Mouse (Mus musculus): ENCODE data around the gene Srgap1. TPM values are rescaled to one million over a fixed set of nuclear protein-coding genes. Genes with fewer than 3 reads are reported as not detected.

The Srgap1 gene
- total and polyA plus RNA-seq, 3 experiments = 0.22 TPM; not detected in 2

DNA sequence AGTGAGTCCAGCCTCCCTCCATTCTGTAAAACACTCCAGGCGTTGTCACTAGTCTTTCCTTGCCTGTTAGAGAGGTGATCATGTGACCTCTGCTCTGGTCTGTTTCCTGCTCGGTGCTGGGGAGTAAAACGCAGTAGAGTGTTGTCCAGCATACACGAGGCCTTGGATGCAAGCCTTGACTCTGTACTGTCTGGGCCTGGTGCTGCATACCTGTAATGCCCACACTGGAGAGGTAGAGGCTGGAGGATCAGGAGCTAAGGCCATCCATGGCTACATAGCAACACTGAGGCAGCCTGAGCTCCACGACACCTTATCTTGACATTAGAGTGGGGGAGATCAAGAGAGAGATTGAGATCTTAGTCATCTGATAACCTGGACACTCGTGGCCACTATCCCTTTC is 44.2 kb downstream of the Srgap1 start:
- no peak overlapping the region for H3K4me3 ChIP-seq (ENCODE audit: low read depth, low read length)
- no peaks in the 10 kb centered on the region for H3K27me3 ChIP-seq (ENCODE audit: insufficient read depth, low read length)
- ATAC-seq (ENCODE audit: extremely low read depth, insufficient number of reproducible peaks, low FRiP score, poor library complexity, severe bottlenecking) (no peak), DNase-seq (ENCODE audit: low spot score) (no peak)
- H3K4me1 ChIP-seq (ENCODE audit: insufficient read depth, low read depth, low read length) = no peaks in the 10 kb centered on the region
- no peak for TF ChIP-seq GATA1 (IDR thresholded peaks at IDR 0.05; ENCODE audit: borderline replicate concordance, low read length)
- TF ChIP-seq POLR2AphosphoS5 (IDR thresholded peaks at IDR 0.05; ENCODE audit: insufficient replicate concordance, low read depth, low read length) = no peak
- TF ChIP-seq GATA2 (IDR thresholded peaks at IDR 0.05; ENCODE audit: borderline replicate concordance, low read depth, low read length) = no peak
- TF ChIP-seq CTCF (IDR thresholded peaks at IDR 0.05; ENCODE audit: low read depth, low read length) = no peak
- TF ChIP-seq TAL1 (conservative IDR thresholded peaks at IDR 0.05; ENCODE audit: low read depth, low read length) = no peak
- H3K9me3 ChIP-seq (replicated peaks) = peaks cover 66% of the 10 kb centered on the region
- no peaks in the 10 kb centered on the region for H3K36me3 ChIP-seq (replicated peaks)

DNA sequence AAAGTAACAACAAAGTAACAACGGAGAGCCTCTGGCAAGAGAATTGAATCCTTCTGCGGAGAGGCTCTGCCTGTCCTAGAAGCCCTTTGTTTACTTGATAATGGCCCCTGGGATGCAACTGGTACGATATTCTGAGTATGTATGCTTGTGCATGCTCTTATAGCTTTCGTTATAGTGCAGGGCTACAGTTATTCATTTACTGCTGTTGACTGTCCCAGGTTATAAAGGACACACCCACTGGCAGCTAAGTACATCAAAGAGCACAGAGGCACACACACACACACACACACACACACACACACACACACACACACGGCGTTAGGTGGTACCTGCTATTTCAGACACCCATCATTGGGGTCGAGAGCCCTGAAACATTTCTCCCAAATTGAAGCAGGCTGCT is 48.3 kb downstream of the Srgap1 start:
- peaks cover 57% of the 10 kb centered on the region for H3K9me3 ChIP-seq (replicated peaks)
- H3K4me1 ChIP-seq (ENCODE audit: insufficient read depth, low read depth, low read length) = no peaks in the 10 kb centered on the region
- no peak overlapping the region for H3K4me3 ChIP-seq (ENCODE audit: low read depth, low read length)
- ATAC-seq (ENCODE audit: extremely low read depth, insufficient number of reproducible peaks, low FRiP score, poor library complexity, severe bottlenecking) (no peak), DNase-seq (ENCODE audit: low spot score) (no peak)
- no peak for TF ChIP-seq CTCF (IDR thresholded peaks at IDR 0.05; ENCODE audit: low read depth, low read length)
- no peak for TF ChIP-seq POLR2AphosphoS5 (IDR thresholded peaks at IDR 0.05; ENCODE audit: insufficient replicate concordance, low read depth, low read length)
- no peak for TF ChIP-seq TAL1 (conservative IDR thresholded peaks at IDR 0.05; ENCODE audit: low read depth, low read length)
- no peak for TF ChIP-seq GATA2 (IDR thresholded peaks at IDR 0.05; ENCODE audit: borderline replicate concordance, low read depth, low read length)
- no peak for TF ChIP-seq GATA1 (IDR thresholded peaks at IDR 0.05; ENCODE audit: borderline replicate concordance, low read length)
- no peaks in the 10 kb centered on the region for H3K27me3 ChIP-seq (ENCODE audit: insufficient read depth, low read length)
- H3K36me3 ChIP-seq (replicated peaks) = no peaks in the 10 kb centered on the region

DNA sequence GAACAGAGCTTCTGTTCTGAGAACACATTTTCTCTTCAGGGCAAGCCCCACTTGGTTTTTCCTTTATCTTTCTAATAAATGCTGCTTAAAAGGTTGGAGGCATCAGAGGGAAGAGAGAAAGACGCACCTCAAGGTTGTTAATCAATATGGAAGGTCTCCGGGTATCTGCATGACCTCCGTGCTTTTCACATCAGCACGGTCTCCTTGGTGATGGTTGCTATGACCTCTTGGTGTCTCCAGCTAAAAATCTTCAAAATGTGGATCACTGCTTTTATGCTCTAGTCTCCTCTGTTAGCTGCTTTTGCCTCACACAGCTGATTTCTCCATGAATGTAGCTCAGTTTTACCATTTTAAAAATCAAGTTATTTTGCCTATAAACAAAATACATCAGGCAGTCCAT is 50.6 kb downstream of the Srgap1 start:
- Histone ChIP-seq H3K4me1 (ENCODE audit: insufficient read depth, low read depth, low read length) (no peaks in the 10 kb centered on the region), H3K27me3 (ENCODE audit: insufficient read depth, low read length) (no peaks in the 10 kb centered on the region), H3K36me3 (replicated peaks) (no peaks in the 10 kb centered on the region), H3K9me3 (replicated peaks) (peaks cover 55% of the 10 kb centered on the region), H3K4me3 (ENCODE audit: low read depth, low read length) (no peak overlapping the region)
- TF ChIP-seq GATA1 (IDR thresholded peaks at IDR 0.05; ENCODE audit: borderline replicate concordance, low read length) (no peak), TAL1 (conservative IDR thresholded peaks at IDR 0.05; ENCODE audit: low read depth, low read length) (no peak), CTCF (IDR thresholded peaks at IDR 0.05; ENCODE audit: low read depth, low read length) (no peak), GATA2 (IDR thresholded peaks at IDR 0.05; ENCODE audit: borderline replicate concordance, low read depth, low read length) (no peak), POLR2AphosphoS5 (IDR thresholded peaks at IDR 0.05; ENCODE audit: insufficient replicate concordance, low read depth, low read length) (no peak)
- ATAC-seq (ENCODE audit: extremely low read depth, insufficient number of reproducible peaks, low FRiP score, poor library complexity, severe bottlenecking) (no peak), DNase-seq (ENCODE audit: low spot score) (no peak)

DNA sequence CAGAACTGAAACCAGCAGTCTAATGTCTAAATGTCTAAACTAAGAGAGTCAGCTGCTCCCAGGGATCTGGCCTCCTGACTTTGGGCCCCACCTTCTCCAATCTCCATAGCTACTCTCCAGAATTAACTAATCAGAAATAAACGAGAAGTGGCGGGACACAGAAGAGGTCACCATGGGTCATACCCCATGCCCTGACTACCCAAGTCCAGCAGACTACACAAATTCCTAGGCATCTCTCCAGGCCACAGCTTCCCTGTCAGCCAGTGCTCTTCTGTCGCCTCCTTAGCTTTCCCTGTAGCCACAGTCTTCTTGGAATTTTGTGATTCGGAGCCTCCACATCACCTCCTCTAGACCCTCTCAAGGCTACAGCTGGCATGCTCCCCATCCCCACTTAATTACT is 51.7 kb downstream of the Srgap1 start:
- peaks cover 53% of the 10 kb centered on the region for H3K9me3 ChIP-seq (replicated peaks)
- ATAC-seq (ENCODE audit: extremely low read depth, insufficient number of reproducible peaks, low FRiP score, poor library complexity, severe bottlenecking) (no peak), DNase-seq (ENCODE audit: low spot score) (no peak)
- no peaks in the 10 kb centered on the region for H3K27me3 ChIP-seq (ENCODE audit: insufficient read depth, low read length)
- TF ChIP-seq GATA1 (IDR thresholded peaks at IDR 0.05; ENCODE audit: borderline replicate concordance, low read length) (no peak), POLR2AphosphoS5 (IDR thresholded peaks at IDR 0.05; ENCODE audit: insufficient replicate concordance, low read depth, low read length) (no peak), TAL1 (conservative IDR thresholded peaks at IDR 0.05; ENCODE audit: low read depth, low read length) (no peak), GATA2 (IDR thresholded peaks at IDR 0.05; ENCODE audit: borderline replicate concordance, low read depth, low read length) (no peak), CTCF (IDR thresholded peaks at IDR 0.05; ENCODE audit: low read depth, low read length) (no peak)
- no peaks in the 10 kb centered on the region for H3K36me3 ChIP-seq (replicated peaks)
- H3K4me3 ChIP-seq (ENCODE audit: low read depth, low read length) = no peak overlapping the region
- no peaks in the 10 kb centered on the region for H3K4me1 ChIP-seq (ENCODE audit: insufficient read depth, low read depth, low read length)

DNA sequence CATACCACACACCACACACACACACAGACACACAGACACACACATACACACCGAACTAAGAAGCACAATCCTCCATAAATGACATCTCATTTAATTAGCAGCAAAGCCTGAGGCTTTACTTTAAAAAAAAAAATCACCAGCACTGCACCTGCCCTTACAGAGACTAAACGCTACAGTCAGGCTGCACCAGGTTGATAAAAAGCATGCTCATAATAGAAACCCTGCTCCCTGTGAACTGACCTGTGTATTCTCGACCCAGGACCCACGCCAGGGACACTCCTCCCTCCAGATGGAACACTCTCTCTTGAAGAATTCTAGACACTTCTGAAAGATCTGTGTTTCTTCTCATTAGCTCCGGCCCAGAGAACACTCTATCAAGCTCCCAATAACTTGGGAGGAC is 52.5 kb downstream of the Srgap1 start:
- Histone ChIP-seq H3K9me3 (replicated peaks) (peaks cover 46% of the 10 kb centered on the region), H3K27me3 (ENCODE audit: insufficient read depth, low read length) (no peaks in the 10 kb centered on the region), H3K4me3 (ENCODE audit: low read depth, low read length) (no peak overlapping the region), H3K36me3 (replicated peaks) (no peaks in the 10 kb centered on the region), H3K4me1 (ENCODE audit: insufficient read depth, low read depth, low read length) (no peaks in the 10 kb centered on the region)
- ATAC-seq (ENCODE audit: extremely low read depth, insufficient number of reproducible peaks, low FRiP score, poor library complexity, severe bottlenecking) (no peak), DNase-seq (ENCODE audit: low spot score) (no peak)
- TF ChIP-seq GATA1 (IDR thresholded peaks at IDR 0.05; ENCODE audit: borderline replicate concordance, low read length) (no peak), GATA2 (IDR thresholded peaks at IDR 0.05; ENCODE audit: borderline replicate concordance, low read depth, low read length) (no peak), POLR2AphosphoS5 (IDR thresholded peaks at IDR 0.05; ENCODE audit: insufficient replicate concordance, low read depth, low read length) (no peak), TAL1 (conservative IDR thresholded peaks at IDR 0.05; ENCODE audit: low read depth, low read length) (no peak), CTCF (IDR thresholded peaks at IDR 0.05; ENCODE audit: low read depth, low read length) (no peak)

DNA sequence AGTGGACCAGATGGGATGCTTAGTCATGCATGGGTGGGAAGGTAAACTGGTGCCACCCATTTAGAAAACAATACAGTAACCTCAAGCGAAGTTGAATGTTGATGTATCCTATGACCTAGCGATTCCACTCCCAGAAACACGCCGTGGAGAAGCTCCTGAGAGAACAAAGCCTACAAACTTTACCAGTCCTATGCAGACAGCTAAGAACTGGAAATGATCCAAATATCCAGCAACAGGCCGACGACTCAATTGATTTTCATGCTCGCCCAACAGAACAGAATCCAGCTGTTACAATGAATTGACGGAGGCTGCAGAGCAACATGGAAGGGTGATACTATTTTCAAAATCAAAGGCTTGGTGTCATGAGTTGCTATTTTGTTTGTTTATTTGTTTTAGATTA is 54.5 kb downstream of the Srgap1 start:
- ATAC-seq (ENCODE audit: extremely low read depth, insufficient number of reproducible peaks, low FRiP score, poor library complexity, severe bottlenecking) = no peak
- no peak for TF ChIP-seq TAL1 (conservative IDR thresholded peaks at IDR 0.05; ENCODE audit: low read depth, low read length)
- no peak for TF ChIP-seq POLR2AphosphoS5 (IDR thresholded peaks at IDR 0.05; ENCODE audit: insufficient replicate concordance, low read depth, low read length)
- TF ChIP-seq GATA1 (IDR thresholded peaks at IDR 0.05; ENCODE audit: borderline replicate concordance, low read length) = no peak
- no peak for TF ChIP-seq GATA2 (IDR thresholded peaks at IDR 0.05; ENCODE audit: borderline replicate concordance, low read depth, low read length)
- no peak for TF ChIP-seq CTCF (IDR thresholded peaks at IDR 0.05; ENCODE audit: low read depth, low read length)
- H3K4me1 ChIP-seq (ENCODE audit: insufficient read depth, low read depth, low read length) = no peaks in the 10 kb centered on the region

More for the DNA sequence above, 54.5 kb downstream of the Srgap1 start:
- no peaks in the 10 kb centered on the region for H3K36me3 ChIP-seq (replicated peaks)
- no peak overlapping the region for H3K4me3 ChIP-seq (ENCODE audit: low read depth, low read length)
- H3K27me3 ChIP-seq (ENCODE audit: insufficient read depth, low read length) = no peaks in the 10 kb centered on the region
- no peak for DNase-seq (ENCODE audit: low spot score)
- H3K9me3 ChIP-seq (replicated peaks) = peaks cover 38% of the 10 kb centered on the region

Measured in G1E (cell line).